8 mouse cellular contexts compared by ENCODE assay signal in the genomic region with DNA sequence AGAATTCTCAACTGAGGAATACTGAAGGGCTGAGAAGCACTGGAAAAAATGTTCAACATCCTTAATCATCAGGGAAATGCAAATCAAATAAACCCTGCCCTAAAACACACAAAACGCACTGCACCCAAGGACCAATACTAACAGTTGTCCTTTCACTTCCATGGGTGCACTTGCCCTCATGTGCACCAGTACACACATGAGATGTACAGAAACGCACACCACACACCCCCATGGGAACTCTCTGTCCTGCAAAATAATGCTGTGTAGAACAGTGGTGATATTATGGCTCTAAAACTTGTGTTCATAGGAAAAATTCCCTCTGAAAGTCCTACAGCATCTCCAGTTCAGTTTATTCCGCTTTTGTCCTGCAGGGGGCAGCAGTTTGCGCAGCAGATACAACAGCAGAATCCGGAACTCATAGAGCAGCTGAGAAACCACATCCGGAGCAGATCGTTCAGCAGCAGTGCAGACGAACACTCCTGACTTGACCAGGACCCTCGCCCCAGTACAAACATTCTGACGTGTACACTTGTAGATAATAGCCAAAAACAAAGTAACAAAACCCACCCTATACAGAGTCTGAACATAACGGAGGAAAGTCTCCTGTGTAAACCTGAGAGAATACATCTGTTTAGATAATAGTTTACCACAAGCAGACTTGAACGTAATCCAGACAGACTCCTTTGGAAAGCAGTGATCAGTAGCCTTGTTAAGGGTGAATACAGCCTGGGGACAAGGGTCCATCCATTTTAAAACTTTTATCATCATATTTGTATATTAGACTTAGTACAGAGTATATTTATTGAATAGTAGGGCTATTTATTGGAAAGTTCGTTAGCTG. TPM values are rescaled to one million over a fixed set of nuclear protein-coding genes. Genes with fewer than 3 reads are reported as not detected.
A peak's percentile ranks its signal among the peaks of the same experiment; 100 is the strongest.
DNase-seq lines count a peak whose midpoint lies in the region; ATAC-seq lines count a peak whose summit lies in the region.

No protein-coding gene starts in this region.

- WGBS in hindbrain, embryonic 11.5 days = 51% methylated on average over 13 of the region's 13 CpGs

- H3K9ac ChIP-seq in hindbrain, embryonic 11.5 days (ENCODE audit: low read depth, low read length) = no peak overlapping the region

- H3K36me3 ChIP-seq in hindbrain, embryonic 11.5 days (ENCODE audit: control insufficient read depth, insufficient read depth, low read length) = no peaks in the 10 kb centered on the region

- DNase-seq in NIH3T3 (ENCODE audit: low read depth) = peak; percentile 83
- DNase-seq in cerebellum, adult 8-10 months = peak; percentile 74
- DNase-seq in hindbrain, embryonic 11.5 days (ENCODE audit: low spot score) = peak; percentile 83
- DNase-seq in layer of hippocampus, postnatal 25 days (ENCODE audit: extremely low spot score in 1 of 2, low spot score in 1 of 2) = peak; percentile 65 to 87
- peak; percentile 93 for DNase-seq in lung, postnatal 36 days
- peak; percentile 54 for DNase-seq in retina, postnatal 7 days (ENCODE audit: low read depth, low spot score)
- DNase-seq in urinary bladder, adult 18-20 months (ENCODE audit: low spot score in 2 of 2) = peak; percentile 34 to 47

- H3K27ac ChIP-seq in hindbrain, embryonic 11.5 days (ENCODE audit: low read depth, low read length) = no peak overlapping the region

- H3K4me3 ChIP-seq in hindbrain, embryonic 11.5 days (ENCODE audit: low read depth, low read length) = no peak overlapping the region

- H3K4me1 ChIP-seq in hindbrain, embryonic 11.5 days (replicated peaks; ENCODE audit: control insufficient read depth, insufficient read depth, low read length) = no peaks in the 10 kb centered on the region

- no peaks in the 10 kb centered on the region for H3K27me3 ChIP-seq in hindbrain, embryonic 11.5 days (ENCODE audit: control insufficient read depth, insufficient read depth, low read length)

- H3K4me2 ChIP-seq in hindbrain, embryonic 11.5 days (replicated peaks; ENCODE audit: low read depth, low read length) = no peak overlapping the region

- no peaks in the 10 kb centered on the region for H3K9me3 ChIP-seq in hindbrain, embryonic 11.5 days (ENCODE audit: control insufficient read depth, low read length)

- peak; percentile 90 for ATAC-seq in frontal cortex, adult (ENCODE audit: low TSS enrichment)
- ATAC-seq in hindbrain, embryonic 11.5 days (ENCODE audit: low FRiP score) = peak; percentile 46; the same call in 1 of the 2 replicates

RNA-seq across cellular contexts. Expression of gene Sgtb, which starts 30.0 kb away (rescaled TPM):
- polyA plus RNA-seq in hindbrain, embryonic 11.5 days (2014; fragmentation: Nextera tagmentation; extraction: Ambion mirVana) = 27.6 and 27.9 TPM in 2 replicates
- total RNA-seq in layer of hippocampus, postnatal 25 days (2021) = 10 to 100 TPM; 75.2 to 79.9 TPM

RNA-seq across cellular contexts. Expression of gene Nln, which starts 30.2 kb away (rescaled TPM):
- polyA plus RNA-seq in hindbrain, embryonic 11.5 days (2014; fragmentation: Nextera tagmentation; extraction: Ambion mirVana) = 22.8 and 26.1 TPM in 2 replicates
- 10 to 100 TPM; 23.0 to 24.7 TPM for total RNA-seq in layer of hippocampus, postnatal 25 days (2021)

RNA-seq across cellular contexts. Expression of gene Trappc13, which starts 38.7 kb away (rescaled TPM):
- 85.4 and 87.8 TPM in 2 replicates for polyA plus RNA-seq in hindbrain, embryonic 11.5 days (2014; fragmentation: Nextera tagmentation; extraction: Ambion mirVana)
- 10 to 100 TPM; 48.7 to 55.5 TPM for total RNA-seq in layer of hippocampus, postnatal 25 days (2021)

RNA-seq across cellular contexts. Expression of gene Trim23, which starts 39.0 kb away (rescaled TPM):
- polyA plus RNA-seq in hindbrain, embryonic 11.5 days (2014; fragmentation: Nextera tagmentation; extraction: Ambion mirVana) = 28.1 and 28.7 TPM in 2 replicates
- 10 to 100 TPM; 57.5 to 59.5 TPM for total RNA-seq in layer of hippocampus, postnatal 25 days (2021)

Comparison
In these comparisons a context has a peak if more than half of its experiments do, and no peak if none do; other contexts are left out.
1. DNase-seq: peak in every context shown above with its lines; median percentile 93 in lung, postnatal 36 days; 83 in NIH3T3; 83 in hindbrain, embryonic 11.5 days; 76 in layer of hippocampus, postnatal 25 days; 74 in cerebellum, adult 8-10 months; 54 in retina, postnatal 7 days; 40 in urinary bladder, adult 18-20 months.